Mouse (Mus musculus) frontal cortex, postnatal 14 days (tissue): ENCODE results near the gene Id2.

Source experiments
- DNase-seq, 2 experiments: peaks; one replicate each; pipeline ENCODE4 v3.0.0; 2022; ENCODE audit warnings: low spot score in 2 of 2

The Id2 gene

GRCm38 (mm10) chr12:25097052-25097209 lies at the start of gene Id2:
Gene Id2 (minus strand): TSS chr12:25097140.
- DNase-seq, result no peak

DNA sequence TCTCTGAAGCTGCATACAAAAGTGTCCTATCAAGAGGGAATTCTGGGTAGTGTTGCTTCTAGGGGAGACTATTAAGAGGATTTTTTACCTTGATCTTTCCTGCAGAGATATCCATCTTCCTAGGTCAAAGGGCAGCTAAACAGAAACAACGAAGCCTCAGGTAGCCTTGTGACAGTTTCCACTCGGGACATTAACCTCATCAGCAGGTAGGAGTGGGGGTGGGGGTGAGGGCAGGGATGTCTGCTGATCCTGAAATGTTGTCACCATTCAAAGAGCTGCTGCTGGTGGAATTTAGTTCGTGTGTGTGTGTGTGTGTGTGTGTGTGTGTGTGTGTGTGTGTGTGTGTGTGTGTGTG lies 48.4 kb upstream of the Id2 start:
- no peak for DNase-seq

DNA sequence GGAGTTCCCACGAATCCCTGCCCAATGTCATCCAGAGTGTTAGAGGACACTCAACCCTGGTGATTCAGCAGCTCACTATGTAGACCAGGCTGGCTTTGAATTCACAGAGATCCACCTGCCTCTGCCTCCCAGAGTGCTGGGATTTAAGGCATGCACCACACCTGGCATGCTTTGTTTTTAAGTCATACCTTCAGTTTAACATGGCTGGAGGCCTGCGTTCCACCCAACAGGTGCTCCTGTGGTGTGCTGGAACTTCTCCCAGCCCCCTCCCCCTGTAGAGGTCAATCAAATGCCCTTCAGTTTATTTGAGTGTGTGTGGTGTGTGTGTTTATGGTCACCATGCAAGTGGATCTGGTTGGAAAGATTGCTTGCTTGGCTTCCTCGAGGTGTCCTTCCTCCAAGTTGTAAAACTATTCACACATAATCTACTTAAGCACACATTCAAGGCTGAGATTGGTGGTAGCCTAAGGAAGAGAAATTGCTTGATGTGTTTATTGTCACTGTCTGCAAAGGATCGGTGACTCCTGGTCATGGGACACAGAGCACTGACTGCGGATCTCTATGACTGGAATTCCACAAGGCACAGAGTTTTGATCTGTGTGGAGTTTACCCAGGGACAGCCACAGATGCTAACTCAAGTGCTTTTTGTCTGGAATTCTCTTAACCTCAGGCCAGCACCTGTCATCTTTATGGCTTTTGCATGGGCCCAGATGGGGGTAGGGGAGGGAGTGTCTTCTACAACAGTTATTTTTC lies 47.8 kb upstream of the Id2 start:
- no peak for DNase-seq

DNA sequence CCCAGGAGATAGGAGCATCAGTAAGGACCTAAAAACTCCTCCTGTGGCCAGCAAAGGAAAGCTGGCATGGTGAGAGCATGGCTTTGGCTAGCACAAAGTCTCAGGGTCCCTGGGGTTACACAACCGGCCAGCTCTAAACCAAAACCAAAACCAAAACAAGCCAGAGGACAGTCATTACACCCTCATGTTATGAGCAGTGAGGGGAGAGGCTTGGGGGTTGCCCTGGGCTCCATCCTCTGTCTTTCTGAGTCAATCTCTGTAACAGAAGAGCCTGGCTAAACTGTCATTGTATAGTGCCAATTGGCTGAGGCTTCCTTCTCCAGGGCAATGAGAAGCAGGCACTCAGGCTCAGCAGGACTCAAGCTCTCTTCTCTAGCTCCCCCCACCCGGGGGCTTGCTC lies 46.6 kb upstream of the Id2 start:
- no peak for DNase-seq

DNA sequence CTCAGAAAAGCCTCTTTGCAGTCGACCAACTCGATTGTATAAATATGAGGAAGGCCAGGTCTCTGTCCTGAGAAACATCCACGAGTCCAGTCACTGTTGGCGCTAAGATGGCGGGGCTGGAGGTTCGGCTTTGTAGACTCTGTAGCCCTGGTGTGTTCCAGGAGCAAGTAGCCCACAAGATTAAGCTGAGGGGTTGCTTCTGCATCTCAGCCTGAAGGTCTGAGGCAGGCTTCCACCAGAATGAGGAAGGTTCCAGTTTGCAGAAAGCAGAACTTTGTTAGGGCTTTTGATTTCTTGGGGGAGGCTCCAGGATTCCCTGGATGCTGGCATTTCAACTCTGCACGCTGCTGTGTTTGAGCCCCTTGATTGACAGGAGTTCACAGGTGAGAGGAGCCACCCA lies 45.3 kb upstream of the Id2 start:
- DNase-seq, result no peak

- no peak for DNase-seq
Measured at GRCm38 (mm10) chr12:25141311-25141710, 44.4 kb upstream of the Id2 start.

GRCm38 (mm10) chr12:25140115-25140514 lies 43.2 kb upstream of the Id2 start:
- DNase-seq, result no peak

DNA sequence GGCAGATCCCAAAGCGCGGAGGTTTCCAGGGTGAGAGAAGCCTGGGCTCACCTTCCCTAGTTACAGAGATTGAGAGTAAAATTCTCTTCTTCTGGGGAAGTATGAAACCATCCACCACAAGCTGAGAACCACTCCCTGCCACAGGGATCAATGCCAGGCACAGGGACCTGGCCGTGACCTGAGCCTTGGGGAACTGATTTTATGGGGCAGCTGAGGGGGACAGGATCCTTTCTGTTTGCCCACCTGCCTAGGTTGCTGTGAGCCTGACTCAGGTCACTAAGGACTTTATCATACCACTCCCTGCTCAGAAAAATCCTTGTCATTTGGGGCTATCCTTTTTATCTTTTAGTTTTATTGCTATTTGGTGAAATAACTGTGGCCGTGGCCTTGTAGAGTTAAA lies 41.7 kb upstream of the Id2 start:
- no peak for DNase-seq

- DNase-seq, result no peak
Measured at GRCm38 (mm10) chr12:25132046-25132445, 35.1 kb upstream of the Id2 start.

- DNase-seq, result no peak
Measured at GRCm38 (mm10) chr12:25127629-25128028, 30.7 kb upstream of the Id2 start.

DNA sequence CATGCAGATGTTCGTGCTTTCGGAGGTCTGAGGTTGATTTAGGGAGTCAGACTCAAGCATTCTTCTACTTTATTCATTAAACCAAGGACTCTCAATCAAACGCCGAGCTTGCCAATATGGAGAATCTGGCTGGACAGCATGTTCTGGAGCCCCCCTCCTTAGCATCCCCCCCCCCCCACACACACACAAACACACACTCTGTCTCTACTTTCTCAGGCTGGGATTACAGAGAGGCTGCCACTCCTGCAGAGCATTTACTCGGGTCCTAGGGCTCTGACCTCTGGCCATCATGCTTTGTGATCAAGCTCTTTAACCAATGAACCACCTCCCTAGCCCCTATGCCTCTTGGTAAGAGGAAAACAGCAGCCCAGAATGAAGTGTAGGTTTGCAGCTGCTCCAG lies 29.3 kb upstream of the Id2 start:
- no peak for DNase-seq

DNA sequence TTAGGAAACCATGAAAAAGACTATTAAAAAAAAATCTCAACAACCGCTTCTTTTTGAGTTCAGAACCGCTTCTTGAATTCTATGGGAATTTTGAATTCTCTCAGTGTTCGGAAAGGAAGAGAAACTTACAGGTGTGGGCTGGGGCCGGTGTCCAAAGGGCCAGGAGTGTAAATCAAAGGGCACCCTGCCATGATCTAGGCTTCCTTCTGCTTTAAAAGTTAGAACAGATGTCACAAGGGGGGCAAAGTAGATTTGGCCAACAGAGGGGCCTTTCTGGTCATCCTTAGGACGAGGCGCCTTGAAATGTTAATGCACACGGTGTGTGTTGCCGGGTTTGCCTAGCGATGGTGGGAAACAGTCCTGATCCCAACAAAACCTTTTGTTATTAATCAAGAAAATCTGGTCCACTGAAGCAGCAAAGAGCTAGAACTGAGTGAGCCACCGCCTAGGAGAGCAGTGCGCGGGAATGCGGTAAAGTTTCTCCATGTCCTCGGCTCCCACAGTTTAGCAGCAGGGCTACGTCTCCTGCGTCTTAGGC lies 28.4 kb upstream of the Id2 start:
- DNase-seq, result no peak

DNA sequence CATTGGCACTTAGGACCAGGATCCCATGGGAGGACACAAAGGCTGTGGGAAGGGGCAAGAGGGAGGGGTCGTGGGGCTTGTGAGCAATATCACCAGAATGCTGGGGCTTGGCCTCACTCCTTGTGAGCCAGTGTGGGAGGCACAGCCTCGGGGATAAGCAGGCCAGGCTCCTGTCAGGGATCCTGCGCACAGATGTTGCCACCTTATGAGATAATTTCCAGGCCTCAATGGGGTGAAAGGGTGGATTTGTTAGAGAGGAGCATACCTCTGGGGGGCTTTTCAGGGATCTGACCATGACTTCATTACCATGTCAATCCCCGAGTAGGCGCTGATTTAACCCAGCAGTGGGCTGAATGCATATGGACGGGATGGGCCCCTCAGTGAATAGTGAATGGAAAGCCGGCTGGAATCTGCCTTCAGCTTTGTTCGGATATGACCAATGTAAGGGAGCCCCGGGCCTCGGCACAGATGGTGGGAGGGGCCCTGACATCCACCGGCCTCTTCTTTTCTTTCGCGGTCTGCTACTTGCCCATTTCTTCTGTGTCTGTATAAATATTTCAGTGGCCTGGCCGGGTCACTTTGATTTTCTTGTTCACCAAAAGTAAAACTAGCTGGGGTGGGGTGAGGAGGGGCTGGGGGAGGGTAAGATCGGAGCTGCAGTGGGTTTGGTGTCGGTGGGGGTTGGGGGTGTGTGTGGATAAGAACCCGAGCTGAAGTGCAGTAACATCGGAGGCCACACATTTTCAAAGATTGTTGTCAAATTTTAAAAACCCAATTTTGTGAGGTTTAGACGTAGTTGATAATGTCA lies 27.7 kb upstream of the Id2 start:
- no peak for DNase-seq

DNA sequence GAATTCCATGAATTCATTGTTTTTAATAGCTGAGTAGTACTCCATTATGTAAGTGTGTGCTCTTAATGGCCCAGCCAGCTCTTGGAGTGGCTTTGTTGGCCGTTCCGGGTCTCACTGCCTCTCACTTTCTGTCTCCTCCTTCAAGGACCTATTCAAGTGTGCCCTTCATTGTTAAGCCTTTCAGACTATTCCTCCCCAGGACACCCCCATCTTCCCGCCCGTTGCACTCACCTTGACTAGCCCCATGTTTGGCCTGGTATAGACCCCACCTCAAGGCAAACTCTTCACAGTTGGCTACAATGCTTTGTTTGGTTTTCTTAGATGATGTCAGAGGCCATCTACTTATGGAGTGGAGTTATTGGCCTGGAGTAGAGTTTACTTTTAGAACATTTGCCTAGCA lies 23.8 kb upstream of the Id2 start:
- no peak for DNase-seq

GRCm38 (mm10) chr12:25119278-25119677 lies 22.3 kb upstream of the Id2 start:
- no peak for DNase-seq

- no peak for DNase-seq
Measured at GRCm38 (mm10) chr12:25117856-25118511, 21.0 kb upstream of the Id2 start.

DNA sequence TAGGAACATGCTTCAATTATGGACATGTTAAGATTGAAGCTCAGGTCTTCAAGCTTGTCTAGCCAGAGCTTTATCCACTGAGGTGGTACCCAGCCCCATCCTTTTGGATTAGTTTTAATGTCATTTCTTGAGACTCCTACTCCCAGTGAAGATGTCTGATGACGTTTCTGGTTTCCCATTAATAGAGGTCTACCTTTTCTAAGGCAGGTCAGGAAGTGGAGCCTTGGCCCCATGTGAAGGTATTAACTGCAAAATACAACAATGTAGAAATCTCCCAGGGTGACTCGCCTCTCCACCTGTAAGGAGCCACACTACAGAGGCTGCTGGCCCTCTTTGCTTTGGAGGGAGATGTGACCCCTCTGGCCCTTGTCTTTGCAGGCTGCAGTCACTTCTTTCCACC lies 19.2 kb upstream of the Id2 start:
- no peak for DNase-seq

- no peak for DNase-seq
Measured at GRCm38 (mm10) chr12:25114426-25114825, 17.5 kb upstream of the Id2 start.

DNA sequence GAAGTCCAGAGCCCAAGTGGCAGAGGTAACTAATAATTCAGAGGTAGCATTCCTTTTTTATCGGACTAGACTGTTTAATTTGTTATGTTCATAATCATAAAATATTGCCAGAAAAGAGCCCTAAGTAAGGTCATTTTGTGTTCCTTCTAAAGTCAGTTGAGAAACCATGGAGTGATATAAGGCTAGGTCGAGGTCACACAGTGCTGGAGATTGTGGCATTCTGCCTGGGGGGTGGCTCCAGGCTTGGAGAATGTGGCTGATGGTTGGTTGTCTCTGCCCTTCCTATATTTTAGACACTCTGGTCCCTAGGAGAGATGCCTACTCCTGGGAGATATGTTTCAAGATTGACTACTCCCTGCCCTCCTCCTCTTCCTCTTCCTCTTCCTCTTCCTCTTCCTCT lies 16.4 kb upstream of the Id2 start:
- DNase-seq, result no peak

DNA sequence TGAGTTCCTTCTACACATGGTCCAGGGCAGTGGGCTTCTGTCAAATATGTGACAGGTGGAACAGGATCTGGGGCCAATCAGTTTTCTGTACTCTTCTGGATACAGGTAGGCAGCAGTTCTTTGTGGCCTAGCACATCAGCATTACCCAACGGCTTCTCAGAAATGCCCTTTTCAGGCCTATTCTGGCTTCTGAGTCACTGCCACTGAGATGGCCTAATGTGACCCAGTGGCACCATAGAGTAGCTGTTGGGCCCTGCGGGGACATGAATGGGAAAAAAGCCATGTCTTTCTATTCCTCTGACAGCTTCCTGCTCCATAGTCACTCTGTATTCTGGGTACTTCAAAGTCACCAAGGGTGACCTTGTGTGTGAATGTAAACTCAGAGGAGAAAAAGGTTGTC lies 15.9 kb upstream of the Id2 start:
- no peak for DNase-seq

DNA sequence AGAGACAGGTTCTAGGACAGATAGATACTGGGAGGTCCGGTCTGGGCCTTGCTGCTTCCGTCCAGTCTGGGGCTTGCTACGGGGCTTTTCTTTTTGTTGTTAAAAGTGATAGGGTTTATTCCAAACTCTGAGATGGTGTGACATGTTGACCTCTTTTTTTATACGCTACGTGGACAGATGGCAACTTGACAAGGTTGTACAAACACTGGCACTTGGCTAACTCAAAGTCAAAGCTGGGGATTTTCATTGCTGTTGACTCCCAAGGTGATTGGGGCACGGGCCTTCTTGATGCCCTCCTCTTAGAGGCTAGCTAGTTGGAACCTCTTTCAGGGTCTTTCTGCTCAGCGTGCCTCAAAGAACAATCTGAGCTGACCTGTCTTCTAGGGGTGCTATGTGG lies 13.7 kb upstream of the Id2 start:
- no peak for DNase-seq

GRCm38 (mm10) chr12:25109971-25110681 lies 13.2 kb upstream of the Id2 start:
- no peak for DNase-seq

- DNase-seq, result no peak
Measured at GRCm38 (mm10) chr12:25108865-25109264, 11.9 kb upstream of the Id2 start.
